Comparison of ENCODE assay signal across 8 mouse cellular contexts in the genomic region with DNA sequence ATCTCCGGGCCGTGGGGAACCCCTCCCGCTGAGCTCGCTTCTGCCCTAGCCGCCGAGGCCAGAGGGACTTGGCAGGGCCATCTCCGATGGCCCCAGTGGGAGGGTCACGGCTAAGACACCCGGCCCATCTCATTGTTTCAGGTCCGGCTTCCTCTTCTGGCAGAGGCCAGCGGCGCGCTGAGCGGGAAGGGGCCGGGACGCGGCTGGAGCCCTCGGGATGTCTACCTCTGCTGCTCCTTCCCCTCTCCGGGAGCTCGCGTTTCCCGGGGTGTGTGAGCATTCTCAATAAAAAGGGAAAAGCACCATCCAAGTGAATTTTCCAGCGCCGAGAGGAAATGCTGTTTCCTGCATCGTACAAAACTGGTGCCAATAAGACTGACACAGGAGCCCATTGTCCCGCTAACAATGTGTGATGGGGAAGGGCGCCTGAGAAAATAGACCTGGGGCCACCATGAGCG. TPM values are rescaled to one million over a fixed set of nuclear protein-coding genes. Genes with fewer than 3 reads are reported as not detected.
A peak's percentile ranks its signal among the peaks of the same experiment; 100 is the strongest.
DNase-seq lines count a peak whose midpoint lies in the region; ATAC-seq lines count a peak whose summit lies in the region.

No protein-coding gene starts in this region.

- ATAC-seq in heart, embryonic 16.5 days (replicated peaks; ENCODE audit: extremely low read depth, insufficient read depth, low FRiP score): peak; percentile 64
- peak; percentile 67; the same call in 1 of the 2 replicates for ATAC-seq in stomach, embryonic 16.5 days (ENCODE audit: insufficient read depth, low FRiP score)

- peaks cover 7% of the 10 kb centered on the region; the same call in 1 of the 2 replicates for H3K9me3 ChIP-seq in forebrain, embryonic 10.5 days
- H3K9me3 ChIP-seq in heart, embryonic 16.5 days (replicated peaks; ENCODE audit: control insufficient read depth, low read length): no peaks in the 10 kb centered on the region
- no peaks in the 10 kb centered on the region for H3K9me3 ChIP-seq in stomach, embryonic 16.5 days (replicated peaks; ENCODE audit: control insufficient read depth, low read length)

- H3K4me2 ChIP-seq in heart, embryonic 16.5 days (ENCODE audit: low read depth, low read length): peak overlapping the region; percentile 62
- H3K4me2 ChIP-seq in stomach, embryonic 16.5 days (ENCODE audit: low read depth, low read length): peak overlapping the region; percentile 50

- peaks cover 81% of the 10 kb centered on the region for H3K27me3 ChIP-seq in forebrain, embryonic 10.5 days (ENCODE audit: poor library complexity, severe bottlenecking)
- H3K27me3 ChIP-seq in heart, embryonic 16.5 days (ENCODE audit: control insufficient read depth, insufficient read depth, low read length): peaks cover 11% of the 10 kb centered on the region; the same call in 1 of the 2 replicates
- H3K27me3 ChIP-seq in stomach, embryonic 16.5 days (ENCODE audit: control insufficient read depth, insufficient read depth, low read length): peaks cover 20% of the 10 kb centered on the region

- no peak overlapping the region; the same call in 1 of the 2 replicates for H3K9ac ChIP-seq in heart, embryonic 16.5 days (ENCODE audit: low read length)
- H3K9ac ChIP-seq in stomach, embryonic 16.5 days (ENCODE audit: low read length): peak overlapping the region; percentile 13; the same call in 1 of the 2 replicates

- H3K36me3 ChIP-seq in forebrain, embryonic 10.5 days (replicated peaks): no peaks in the 10 kb centered on the region
- H3K36me3 ChIP-seq in heart, embryonic 16.5 days (ENCODE audit: control insufficient read depth, insufficient read depth): no peaks in the 10 kb centered on the region
- H3K36me3 ChIP-seq in stomach, embryonic 16.5 days (ENCODE audit: control insufficient read depth, insufficient read depth, low read length): no peaks in the 10 kb centered on the region

- 0% methylated on average over 28 of the region's 28 CpGs for WGBS in forebrain, embryonic 10.5 days
- under 1% methylated on average over 28 of the region's 28 CpGs for WGBS in heart, embryonic 16.5 days
- 2% methylated on average over 28 of the region's 28 CpGs for WGBS in stomach, embryonic 16.5 days

- H3K4me1 ChIP-seq in forebrain, embryonic 10.5 days: peaks cover 44% of the 10 kb centered on the region
- peaks cover 19% of the 10 kb centered on the region for H3K4me1 ChIP-seq in heart, embryonic 16.5 days (ENCODE audit: control insufficient read depth, insufficient read depth, low read length)
- H3K4me1 ChIP-seq in stomach, embryonic 16.5 days (ENCODE audit: control insufficient read depth, insufficient read depth, low read length): peaks cover 15% of the 10 kb centered on the region

- DNase-seq in urinary bladder, adult 18-20 months (ENCODE audit: low spot score in 2 of 2): peak; percentile 9 to 13
- no peak for DNase-seq in urinary bladder, postnatal 4 days (ENCODE audit: low spot score in 2 of 2)
- DNase-seq in forebrain, embryonic 10.5 days (ENCODE audit: extremely low spot score, low spot score): peak; percentile 56
- DNase-seq in kidney, postnatal 10 days: peak; percentile 83
- peak; percentile 82 for DNase-seq in lung, postnatal 10 days
- no peak for DNase-seq in frontal cortex, adult 2 months (ENCODE audit: extremely low spot score in 1 of 2, low spot score in 1 of 2)

- H3K27ac ChIP-seq in forebrain, embryonic 10.5 days: peak overlapping the region; percentile 65; the same call in 1 of the 2 replicates
- H3K27ac ChIP-seq in heart, embryonic 16.5 days (ENCODE audit: low read length): peak overlapping the region; percentile 45
- H3K27ac ChIP-seq in stomach, embryonic 16.5 days (ENCODE audit: low read length): no peak overlapping the region

- peak overlapping the region; percentile 52 for H3K4me3 ChIP-seq in forebrain, embryonic 10.5 days
- H3K4me3 ChIP-seq in heart, embryonic 16.5 days (ENCODE audit: low read length): peak overlapping the region; percentile 43
- peak overlapping the region; percentile 20 for H3K4me3 ChIP-seq in stomach, embryonic 16.5 days (replicated peaks; ENCODE audit: low read length)

RNA-seq across cellular contexts. Expression of a gene that starts 25.9 kb away (rescaled TPM):
- polyA plus RNA-seq in forebrain, embryonic 10.5 days (2016; fragmentation: Nextera tagmentation; extraction: Ambion mirVana): 8.7 and 10.3 TPM in 2 replicates
- polyA plus RNA-seq in heart, embryonic 16.5 days (2015; fragmentation: Nextera tagmentation; extraction: Ambion mirVana): 21.4 and 22.6 TPM in 2 replicates
- polyA plus RNA-seq in stomach, embryonic 16.5 days (2015; fragmentation: Nextera tagmentation; extraction: Ambion mirVana): 8.7 and 9.9 TPM in 2 replicates
- polyA plus RNA-seq in frontal cortex, adult 2 months (2012; rRNA removed): 26.1 and 29.7 TPM in 2 replicates

Comparison
In these comparisons a context has a peak if more than half of its experiments do, and no peak if none do; other contexts are left out.
1. DNase-seq: peak in urinary bladder, adult 18-20 months (2 of 2), forebrain, embryonic 10.5 days (single experiment), kidney, postnatal 10 days (single experiment) and lung, postnatal 10 days (single experiment); none in urinary bladder, postnatal 4 days (0 of 2) and frontal cortex, adult 2 months (0 of 2).
2. Peak in every context shown above with its lines, with median percentiles within 50 percentile points of each other: H3K4me3 ChIP-seq.